Mouse (Mus musculus): Measurements from ENCODE around the gene Wdr5b. TPM values are rescaled to one million over a fixed set of nuclear protein-coding genes. Genes with fewer than 3 reads are reported as not detected.

Gene Wdr5b
- total RNA-seq (2023): 1 to 10 TPM; 4.2 to 4.3 TPM

DNA sequence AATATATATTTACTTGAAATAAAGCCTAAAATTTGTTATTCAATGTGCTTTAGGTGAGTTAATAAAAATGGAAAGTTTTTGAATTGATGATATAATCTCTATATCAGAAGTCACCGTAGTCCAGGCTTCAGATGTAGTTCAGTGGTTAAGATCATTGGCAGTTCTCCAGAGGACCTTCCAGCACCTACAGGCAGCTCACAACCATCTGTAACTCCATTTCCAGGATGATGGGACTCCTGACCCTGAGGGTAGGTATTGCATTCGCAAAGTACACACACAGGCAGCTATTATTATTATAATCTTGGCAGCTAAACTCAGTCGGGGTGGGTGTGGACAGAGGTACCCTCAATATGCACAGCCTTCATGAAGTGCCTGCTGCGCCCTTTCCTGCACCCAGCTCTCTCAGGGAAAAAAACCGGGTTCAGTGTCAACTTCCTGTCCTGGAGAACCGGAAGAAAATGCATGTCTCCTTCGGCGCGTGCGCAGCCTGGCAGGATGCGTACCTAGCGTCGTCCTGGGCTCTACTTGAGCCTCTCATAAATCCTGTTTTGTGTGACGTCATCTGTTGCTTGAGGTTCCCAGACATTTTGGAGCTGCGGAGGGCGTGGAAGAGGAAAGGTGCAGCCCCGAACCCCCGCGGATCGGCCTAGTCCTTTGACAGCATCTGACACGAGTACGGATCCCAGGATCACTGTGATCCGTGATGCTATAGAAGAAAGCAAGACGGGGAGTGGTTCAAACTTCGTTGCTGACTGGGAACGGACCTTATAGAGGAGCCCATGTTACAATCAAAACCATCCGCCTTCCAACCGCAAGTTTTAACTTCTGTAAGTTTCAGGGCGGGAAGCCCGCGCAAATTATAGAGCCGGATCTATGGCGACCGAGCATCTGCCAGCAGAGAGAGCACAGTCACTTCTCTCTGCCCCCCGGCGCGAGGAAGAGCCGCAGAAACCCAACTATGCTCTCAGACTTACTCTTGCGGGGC is at the start of gene Wdr5b:
Gene Wdr5b (plus strand): TSS at position 551 of the 985 bp plus-strand sequence.

DNA sequence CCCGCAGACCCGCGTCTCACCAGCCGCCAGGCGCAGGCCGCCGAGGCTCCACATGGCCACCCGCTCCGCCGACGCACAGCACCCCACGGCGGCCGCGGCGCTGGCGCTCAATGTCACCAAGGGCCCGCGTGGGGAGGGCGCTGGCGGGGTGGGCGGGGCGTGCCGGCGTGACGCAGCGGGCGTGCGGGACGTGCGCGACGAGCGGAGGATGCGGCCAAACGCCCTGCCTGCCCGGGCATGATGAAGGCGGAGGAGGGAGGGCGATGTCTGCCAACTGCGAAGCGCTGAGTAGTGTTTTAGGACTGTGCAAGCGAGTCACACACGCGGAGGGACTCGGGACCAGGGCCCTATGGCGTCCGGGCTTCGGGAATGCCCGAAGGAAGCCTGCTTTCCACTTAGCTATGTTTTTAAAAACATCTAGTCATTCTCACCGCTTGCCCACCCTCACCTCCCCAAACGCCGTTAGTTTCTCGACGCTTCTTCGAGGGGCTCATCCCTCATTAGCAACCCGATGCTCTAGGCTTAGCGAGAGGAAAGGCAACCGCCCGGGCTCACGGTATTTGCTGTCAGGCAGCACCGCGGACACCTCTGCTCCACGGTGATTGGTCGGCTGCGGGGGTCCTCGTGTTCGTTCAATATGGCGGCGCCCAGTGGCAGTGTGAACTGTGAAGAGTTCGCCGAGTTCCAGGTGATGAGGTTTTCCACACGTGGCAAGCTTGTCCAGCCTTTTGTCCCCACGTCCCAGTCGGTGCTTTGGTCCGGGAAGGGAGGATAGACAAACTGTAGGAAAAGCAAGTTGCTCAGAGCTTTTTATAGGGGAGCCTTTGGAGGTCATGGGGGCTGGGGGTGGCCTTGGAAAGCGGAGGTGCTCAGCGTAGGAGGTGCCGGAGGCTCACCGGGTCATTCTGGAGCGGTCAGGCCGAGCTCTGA is 30.7 kb downstream of the Wdr5b start, which contains the start of the genes Fam162a and Ccdc58:
Gene Fam162a (minus strand): TSS at position 145 of the 930 bp plus-strand sequence.
Gene Ccdc58 (plus strand): TSS at position 236 of the 930 bp plus-strand sequence.

Other genes with a start within 250 kb of the Wdr5b start
- 10 to 100 TPM; 74.3 to 75.6 TPM for gene Parp14, start 169.6 kb upstream of the Wdr5b start, total RNA-seq (2023)
- 10 to 100 TPM; 49.5 to 54.0 TPM for gene Parp9, start 102.7 kb upstream of the Wdr5b start, total RNA-seq (2023)
- 10 to 100 TPM; 48.3 to 52.3 TPM for gene Dtx3l, start 102.0 kb upstream of the Wdr5b start, total RNA-seq (2023)
- 10 to 100 TPM; 74.1 to 74.5 TPM for gene Kpna1, start 62.4 kb upstream of the Wdr5b start, total RNA-seq (2023)
- gene Fam162a, start 30.4 kb downstream of the Wdr5b start, total RNA-seq (2023): 10 to 100 TPM; 22.7 to 29.7 TPM
- gene Ccdc58, start 30.5 kb downstream of the Wdr5b start, total RNA-seq (2023): 10 to 100 TPM; 17.9 to 24.8 TPM
- not detected for gene Csta1, start 90.1 kb downstream of the Wdr5b start, total RNA-seq (2023)
- gene Stfa2l1, start 115.6 kb downstream of the Wdr5b start, total RNA-seq (2023): not detected
- gene Gm5483, start 143.0 kb downstream of the Wdr5b start, total RNA-seq (2023): not detected
- not detected for gene Gm5416, start 169.2 kb downstream of the Wdr5b start, total RNA-seq (2023)
- gene 2010005H15Rik, start 180.3 kb downstream of the Wdr5b start, total RNA-seq (2023): not detected
- gene Stfa1, start 235.8 kb downstream of the Wdr5b start, total RNA-seq (2023): not detected

Measured in monocyte, adult 59 days (primary cell).